Mouse (Mus musculus) frontal cortex, adult 2 months (tissue): ENCODE data around the gene Tubb2b. TPM values are rescaled to one million over a fixed set of nuclear protein-coding genes. Genes with fewer than 3 reads are reported as not detected.
A peak's percentile ranks its signal among the peaks of the same experiment; 100 is the strongest.

Experiments used
- DNase-seq, 2 experiments: peaks; one replicate each; pipeline ENCODE4 v3.0.0; 2022; ENCODE audit warnings: low spot score in 1 of 2; ENCODE audit errors: extremely low spot score in 1 of 2
- polyA plus RNA-seq: library from polyadenylated mRNA; depleted of rRNA; stranded (reverse); fragments of >200 nt; gene quantifications from 2 replicates; pipeline ENCODE4 v1.2.3, GENCODE M21; 2012; rRNA removed

Tubb2b gene
- 387 and 426 TPM in 2 replicates for polyA plus RNA-seq

DNA sequence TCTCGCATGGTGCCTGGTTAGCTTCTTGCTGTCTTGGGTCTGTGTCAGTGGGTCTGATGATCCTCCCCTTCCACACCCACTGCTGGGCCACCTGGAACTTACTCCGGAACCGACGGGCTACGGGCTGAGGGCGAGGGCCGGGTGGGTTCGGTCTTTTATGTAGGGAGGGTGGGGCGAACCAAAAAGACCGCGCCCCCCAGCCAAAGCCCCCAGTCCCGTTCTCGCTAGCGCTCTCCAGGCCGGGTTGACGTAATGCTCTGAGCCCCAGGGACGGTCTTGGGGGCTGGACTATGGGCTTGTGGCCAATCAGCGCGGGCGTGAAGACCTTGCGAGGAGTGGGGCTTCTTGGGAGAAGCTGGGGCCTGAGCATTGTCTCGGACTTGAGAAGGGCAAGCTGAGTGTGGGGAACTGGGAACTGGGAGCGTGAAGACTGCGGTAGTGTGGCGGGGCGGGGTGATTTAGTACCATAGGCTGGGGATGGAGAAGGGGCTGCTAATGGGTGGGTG lies at the start of gene Tubb2b:
Gene Tubb2b, minus strand, starts transcription at position 241 of the 506 bp plus-strand sequence.
- DNase-seq: peak in 1 of 2 experiments; percentile 76

DNA sequence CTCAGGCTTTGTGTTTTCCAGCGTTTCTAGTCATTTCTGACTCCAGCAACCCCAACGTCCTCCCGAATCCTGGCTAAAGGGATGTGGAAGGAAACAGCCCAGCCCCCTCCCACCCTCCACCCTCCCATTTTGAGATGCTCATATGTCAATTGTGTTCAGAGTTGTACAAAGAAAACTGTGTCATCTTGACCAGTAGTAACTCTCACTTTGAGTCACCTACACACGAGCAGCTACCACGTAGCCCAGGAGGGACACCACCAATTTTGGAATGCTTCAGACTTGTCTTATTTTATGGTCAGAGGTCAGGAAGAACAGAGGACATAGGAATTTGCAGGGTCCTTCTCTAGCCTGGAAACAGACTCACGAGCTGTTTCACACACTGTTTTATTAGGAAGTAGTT lies 43.8 kb upstream of the Tubb2b start:
- DNase-seq: no peak

DNA sequence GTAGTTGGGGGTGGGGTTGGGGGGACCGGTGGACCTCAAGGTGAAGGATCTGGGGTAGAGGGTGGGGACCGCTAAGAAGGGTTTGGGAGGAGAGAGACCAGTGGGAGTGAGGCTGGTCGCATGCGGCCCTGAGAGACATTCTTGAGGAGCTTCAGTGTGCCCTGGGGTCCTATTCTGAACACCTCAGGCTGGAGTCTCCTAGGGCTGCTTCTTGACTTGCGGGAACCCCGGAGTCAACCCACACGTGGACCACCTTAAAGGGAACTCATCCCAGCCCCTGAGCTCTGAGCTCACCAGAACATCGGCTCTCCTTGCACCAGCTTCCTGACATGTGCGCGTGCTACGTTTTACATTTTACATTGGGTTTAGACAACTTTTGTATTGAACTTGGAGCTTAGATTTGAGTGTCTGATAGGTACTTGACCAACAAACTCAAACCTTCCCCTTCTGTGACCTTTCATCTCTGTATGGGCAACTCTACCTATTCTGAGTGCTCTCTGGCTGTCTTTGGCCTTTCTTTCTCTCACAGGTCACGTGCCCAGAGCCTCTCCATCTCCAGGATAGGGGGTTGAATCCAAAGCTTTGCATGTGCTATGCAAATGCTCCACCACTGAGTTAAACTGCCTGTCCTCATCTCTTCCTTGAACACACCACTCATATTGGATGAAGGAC lies 33.2 kb upstream of the Tubb2b start:
- DNase-seq: no peak

DNA sequence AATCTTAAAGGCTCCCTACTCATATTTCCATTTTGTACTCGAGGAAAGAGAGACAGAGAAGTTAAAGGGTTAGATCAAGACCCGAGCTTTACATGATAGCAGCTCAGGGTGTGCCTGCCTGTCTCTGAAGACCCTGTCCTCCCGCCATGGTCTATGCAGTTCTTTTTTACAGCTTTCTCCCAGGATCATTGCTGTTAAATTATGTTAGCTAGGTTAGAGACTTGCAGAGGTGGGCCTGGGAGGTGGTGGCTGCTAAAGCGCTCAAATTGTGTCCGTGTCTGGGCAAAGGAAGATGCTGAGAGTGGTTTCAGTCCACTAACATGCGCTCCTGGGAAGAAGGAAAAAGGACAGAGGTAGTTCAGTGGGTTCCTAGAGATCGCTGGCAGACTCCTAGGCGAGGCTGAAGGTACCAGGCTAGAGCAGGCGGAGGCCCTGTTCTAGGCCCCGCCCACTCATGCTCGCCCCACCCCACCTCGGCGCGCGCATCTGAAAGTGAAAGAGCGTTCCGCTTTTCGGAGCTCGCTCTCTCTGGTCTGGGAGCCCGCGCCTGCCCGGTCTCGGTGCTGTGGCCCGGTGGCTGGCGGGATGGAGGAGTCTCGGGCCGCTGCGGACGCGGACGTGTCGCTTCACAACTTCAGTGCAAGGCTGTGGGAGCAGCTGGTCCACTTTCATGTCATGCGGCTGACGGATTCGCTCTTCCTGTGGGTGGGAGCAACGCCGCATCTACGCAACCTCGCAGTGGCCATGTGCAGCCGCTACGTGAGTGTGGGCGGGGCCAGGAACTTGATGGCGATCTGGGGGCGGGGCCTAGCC lies 32.4 kb upstream of the Tubb2b start, which contains the start of gene Psmg4:
Gene Psmg4, plus strand, starts transcription at position 474 of the 813 bp plus-strand sequence.
- DNase-seq: peak; percentile 80 to 93

DNA sequence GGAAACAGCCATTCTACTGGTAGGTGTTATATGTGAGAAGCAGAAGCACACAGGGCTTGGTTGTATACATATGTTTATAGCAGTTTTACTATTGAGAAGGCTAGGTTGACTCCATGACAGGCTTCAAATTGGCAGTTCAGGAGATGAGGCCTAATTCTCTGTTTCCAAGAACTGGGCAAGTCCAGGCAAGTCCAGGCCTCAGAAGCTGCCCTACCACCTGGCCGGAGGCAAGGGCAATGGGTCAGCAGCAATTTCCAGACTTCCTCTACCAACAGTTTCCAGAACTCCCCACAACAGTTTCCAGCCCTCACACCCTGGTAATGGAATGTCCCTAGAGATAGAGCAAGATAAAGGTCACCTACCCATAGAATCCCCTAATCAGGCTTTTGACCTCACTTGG lies 29.7 kb upstream of the Tubb2b start:
- DNase-seq: no peak

DNA sequence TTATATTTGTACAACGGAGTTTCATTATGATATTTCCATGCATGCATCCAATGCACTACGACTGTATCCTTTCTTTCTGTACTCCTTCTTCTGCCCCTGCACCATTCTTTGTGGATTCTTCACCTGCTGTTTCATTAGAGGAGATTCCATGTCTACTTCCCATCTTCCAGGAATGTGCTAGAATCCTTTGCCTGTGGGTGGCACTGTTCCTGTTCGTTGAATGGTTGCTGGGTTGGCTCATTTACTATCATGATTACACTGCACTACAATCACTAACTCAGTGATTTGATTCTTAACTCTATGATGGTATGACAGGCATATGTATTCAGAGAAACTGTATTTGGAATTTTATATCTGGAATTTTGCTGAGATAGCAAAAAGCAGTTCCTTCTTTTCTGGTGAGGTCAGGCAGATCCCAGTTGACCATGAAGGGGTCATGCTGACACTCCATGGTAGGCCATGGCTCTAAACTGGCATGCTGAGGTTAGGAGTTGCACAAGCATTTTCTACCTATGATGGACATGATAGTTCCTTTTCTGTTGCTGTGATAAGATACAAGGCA lies 27.4 kb upstream of the Tubb2b start:
- no peak for DNase-seq

DNA sequence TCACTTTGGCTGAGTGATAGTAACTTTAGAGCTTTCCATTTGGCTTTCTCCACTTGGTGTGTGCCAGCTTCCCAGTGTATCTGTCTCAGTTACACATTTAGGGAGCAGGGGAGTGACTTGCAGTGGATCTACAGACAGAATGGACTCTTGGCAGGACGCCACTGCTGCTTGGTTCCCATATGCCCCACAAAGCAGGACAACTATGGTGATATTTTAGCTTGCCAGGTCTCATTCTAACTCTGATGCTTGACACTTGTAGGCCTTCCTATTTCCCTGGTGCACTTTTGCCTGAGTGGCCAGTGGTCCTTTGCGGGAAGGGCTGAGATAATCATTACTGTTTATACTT lies 26.5 kb upstream of the Tubb2b start:
- no peak for DNase-seq

DNA sequence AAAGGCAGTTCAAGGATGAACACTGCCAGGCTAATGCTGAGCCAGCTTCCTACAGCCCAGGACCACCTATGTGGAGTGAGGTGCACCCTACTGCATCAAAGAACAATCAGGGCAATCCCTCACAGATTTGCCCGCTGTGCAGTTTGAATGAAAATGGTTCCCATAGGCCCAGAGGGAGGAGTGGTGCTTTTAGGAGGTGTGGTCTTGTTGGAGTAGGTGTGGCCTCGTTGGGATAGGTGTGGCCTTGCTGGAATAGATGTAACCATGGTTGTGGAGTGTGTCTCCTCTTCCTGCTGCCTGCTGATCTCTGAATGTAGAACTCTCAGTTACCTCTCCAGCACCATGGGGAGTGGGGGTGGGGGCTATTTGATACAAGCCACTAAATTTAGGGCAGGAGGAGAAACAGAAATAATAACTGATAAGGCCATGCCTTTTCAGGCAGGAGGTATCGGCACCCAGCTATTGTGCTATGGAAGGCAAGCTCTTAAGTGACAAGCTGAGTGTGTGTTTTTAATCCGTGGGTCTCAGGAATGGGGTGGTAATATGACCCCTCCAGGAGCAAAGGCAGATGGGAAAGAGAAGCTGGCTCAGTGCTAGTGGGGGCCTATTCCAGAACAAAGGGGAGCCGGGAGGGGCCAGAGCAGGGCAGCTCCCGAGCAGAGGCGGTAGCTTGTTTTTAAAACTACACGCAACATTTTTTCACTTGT lies 26.0 kb upstream of the Tubb2b start:
- DNase-seq: no peak

DNA sequence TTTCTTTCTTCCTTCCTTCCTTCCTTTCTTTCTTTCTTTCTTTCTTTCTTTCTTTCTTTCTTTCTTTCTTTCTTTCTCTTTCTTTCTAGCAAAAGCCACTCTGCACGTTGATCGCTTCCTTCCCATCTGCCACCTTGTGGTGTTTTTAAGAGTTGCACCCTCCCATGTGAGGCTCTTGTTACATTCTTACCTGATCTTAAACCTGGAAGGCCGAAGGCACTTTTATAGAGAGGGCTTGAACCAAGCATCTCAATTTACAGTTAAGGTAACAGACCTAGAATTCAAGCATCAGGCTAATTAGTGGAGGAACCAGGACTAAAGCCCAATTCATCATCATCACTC lies 24.6 kb upstream of the Tubb2b start:
- peak in 1 of 2 experiments; percentile 86 for DNase-seq

DNA sequence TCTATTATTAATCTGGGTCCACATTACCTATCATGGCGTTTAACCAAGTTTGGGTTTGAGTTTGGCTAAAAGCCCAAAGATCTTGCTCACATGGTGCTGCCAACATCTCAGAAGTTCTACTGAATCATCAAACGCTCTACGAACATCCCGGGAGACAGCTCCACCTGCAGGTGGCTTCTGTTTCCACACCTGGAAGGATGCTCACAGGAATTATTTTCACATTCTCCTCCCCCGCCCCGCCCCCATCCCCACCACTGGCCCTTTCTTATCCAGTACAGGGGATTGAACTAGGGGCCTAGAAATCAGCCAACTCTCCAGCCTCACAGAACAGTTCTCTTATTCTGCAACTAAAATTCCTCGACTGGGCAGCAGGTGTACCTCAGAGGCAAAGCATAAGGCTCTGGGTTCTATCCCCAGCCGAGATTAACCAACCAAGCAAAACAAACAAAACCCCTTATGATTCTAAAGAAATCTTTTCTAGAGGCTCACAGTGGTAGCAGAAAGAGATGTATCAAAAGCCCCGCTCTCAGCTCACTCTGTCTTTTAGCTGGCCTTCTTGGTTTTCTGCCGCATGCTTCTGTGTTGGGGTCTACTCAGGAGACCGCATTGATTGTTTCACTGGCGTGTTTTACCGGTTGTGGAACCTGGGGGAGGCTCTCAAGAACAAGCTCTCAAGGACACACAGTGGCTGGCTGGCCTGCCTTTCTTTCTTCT lies 24.1 kb upstream of the Tubb2b start:
- DNase-seq: peak in 1 of 2 experiments; percentile 90

DNA sequence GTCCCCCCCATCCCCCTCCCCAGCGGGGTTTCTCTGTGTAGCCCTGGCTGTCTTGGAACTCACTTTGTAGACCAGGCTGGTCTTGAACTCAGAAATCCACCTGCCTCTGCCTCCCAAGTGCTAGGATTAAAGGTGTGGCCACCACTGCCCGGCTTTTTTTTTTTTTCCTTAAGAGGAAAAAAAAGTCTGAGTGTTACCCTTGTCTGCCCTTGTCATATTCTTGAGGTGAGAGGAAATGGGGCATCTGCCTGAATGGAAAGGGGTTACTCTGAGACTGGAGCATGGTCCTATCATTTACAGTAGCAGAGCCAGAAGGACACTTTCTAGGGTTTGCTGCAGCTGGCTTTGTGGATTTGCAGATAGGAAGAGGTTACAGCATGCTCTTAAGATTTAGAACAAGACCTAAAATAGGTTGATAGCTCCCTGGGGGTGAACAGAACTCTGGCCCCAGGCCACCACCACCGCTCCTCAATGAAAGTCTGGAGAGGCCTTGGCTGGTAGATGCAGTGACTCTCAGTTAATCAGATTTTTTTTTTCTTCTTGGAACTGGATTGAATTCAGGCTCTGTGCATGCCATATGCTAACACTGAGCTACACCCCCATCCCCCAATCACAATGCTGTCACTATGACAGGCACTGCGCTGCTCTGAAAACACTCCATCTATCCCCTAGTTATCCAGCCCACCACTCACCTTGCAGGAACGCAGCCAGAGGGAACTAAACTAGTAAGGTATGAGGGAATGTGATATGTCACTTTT lies 23.2 kb upstream of the Tubb2b start:
- DNase-seq: no peak

DNA sequence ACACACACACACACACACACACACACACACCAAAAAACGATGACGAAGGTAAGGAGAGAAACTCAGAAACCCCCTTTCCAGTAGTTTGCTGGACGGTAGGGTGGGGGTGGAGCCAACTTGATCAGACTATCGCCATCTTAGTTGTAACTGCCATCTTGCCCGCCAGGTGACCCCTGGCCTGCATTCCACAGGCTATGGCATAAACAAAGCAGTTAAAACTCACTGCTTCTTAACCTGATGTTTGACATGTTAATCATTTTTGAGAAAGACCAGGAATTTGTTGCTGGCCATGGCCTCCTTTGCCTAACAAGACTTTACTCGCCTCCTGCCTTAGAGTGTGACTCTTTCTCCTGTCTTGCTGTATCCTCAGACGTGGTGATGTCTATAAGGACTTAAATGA lies 22.4 kb upstream of the Tubb2b start:
- DNase-seq: no peak

DNA sequence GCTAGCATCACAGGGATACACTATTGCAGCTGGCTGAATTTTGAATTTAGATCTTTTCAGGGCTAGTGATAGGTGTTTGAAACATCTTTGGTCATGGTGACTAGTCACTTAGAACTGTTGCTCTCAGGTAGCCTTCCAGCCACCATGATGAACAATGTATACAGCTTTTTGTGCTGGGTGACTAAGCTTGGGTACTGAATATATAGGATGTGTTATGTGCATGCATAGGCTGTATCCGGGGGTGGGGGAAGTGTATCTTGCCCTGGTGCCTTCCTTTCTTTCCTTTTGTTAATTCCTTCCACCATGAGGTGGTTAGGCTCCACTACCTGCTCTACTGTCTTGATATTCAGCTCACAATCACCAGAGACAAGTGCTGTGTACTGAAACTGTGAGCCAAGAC lies 21.2 kb upstream of the Tubb2b start:
- DNase-seq: no peak

DNA sequence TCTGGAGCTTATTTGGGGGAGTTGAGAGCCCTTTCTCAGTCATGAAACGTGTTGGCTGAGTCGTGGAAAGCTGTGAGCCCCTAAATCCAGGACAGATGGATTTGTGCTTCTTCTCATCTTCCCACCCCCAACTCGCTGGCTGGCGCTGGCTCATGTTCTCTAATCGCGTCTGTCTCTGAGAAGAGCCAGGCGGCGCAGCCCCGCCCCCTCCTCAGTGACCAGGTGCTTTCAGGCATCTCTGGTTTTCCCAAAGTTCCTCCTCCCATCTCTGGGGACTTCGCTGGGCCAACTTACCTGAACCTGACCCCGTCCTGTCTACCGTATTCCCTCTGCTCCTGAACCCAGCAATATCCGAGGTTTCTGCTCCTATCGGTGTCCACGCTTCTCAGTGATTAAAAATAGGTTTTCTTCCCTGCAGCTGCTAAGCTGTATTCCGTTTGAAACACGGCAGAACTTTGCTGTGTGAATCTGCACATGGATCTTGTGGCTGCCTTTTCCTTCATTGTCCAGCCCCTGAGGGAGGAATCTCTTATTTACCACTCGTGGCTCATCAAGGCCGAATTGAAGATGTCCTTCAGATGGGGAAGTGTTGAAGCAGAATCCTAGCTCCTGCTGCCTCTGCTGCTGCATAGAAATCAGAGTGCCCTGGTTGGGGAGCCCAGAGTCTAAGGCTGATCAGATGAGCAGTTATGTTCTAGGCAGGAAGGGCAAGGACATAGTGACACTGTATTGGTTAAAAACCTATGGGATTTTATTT lies 20.2 kb upstream of the Tubb2b start:
- no peak for DNase-seq

DNA sequence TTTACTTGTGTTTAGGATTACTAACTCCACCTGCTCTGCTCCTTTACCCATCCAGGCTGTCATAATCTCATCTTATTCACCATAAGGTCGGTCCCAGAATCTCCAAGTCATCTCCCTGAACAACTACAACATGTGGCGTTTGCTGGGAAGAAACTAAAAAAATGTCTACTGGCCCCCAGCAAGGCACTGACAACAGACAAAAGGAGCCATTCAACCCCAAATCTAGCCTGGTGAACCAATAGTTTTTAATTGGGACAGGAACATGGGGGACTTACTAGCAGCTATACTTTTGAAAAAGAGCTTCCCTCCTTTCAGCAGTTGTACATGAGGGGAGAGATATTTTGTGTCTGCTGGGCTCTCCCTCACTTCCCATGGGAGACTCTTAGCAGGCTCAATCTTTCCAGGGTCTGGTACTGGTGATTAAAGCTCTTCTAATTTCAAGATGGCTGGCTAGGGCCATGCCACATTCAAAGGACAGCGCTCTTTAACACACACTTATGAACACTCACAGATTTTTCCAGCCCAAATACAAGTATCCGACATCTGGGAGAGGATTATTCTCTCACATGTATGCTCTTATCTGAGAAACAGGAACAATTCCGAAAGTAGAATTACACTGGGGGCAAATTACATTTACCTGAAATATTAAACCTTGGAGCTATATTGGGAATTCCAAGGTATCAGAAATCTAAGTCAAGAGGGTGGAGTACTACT lies 19.4 kb upstream of the Tubb2b start:
- DNase-seq: no peak

DNA sequence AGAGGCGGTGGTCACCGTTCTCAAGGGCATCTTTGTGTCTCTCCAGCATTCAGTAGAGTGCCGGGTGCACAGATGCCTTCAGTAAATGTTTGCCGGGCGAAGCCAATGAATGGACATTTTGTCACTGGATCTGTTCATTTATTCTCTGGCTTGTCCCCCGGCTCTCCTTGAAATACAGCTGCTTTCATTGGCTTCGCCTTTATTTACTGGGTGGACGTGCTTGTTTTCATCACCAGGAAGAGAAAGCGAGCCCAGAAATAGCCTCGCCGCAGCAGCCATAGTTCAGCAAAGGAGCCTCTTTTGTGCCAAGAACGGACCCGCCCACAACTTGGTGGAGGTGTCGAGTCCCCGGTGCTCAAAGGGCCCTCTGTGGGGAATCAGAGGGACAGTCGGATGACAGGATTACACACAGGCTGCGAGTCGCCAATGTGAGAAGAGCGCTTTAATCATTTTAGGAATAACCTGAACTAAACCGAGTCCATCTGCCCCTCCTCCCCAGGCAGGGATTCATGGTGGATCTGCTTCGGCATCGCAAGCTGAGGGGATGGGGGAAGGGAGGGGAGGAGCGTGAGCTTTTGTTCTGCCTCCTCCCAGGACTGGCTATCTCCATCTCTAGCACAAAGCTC lies 18.6 kb upstream of the Tubb2b start:
- peak; percentile 71 to 76 for DNase-seq

DNA sequence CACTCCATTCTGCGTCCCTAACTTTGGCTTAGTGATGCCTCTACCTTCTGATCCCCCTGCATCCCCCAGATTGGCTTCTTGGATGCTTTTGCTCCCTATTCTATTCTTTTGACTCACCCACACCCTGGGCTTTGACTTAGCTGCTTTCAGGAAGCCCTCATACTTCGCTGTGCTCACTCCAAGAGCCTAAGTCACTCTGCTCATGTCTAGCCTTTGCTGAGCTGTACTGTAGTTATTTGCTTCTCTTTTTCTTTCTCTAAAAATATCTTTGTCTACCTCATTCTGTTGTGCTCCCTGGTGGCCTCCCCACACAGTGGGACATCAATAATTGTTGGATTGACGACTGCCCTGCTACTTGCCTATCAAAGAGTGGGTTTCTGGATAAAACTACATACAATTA lies 17.9 kb upstream of the Tubb2b start:
- DNase-seq: no peak

DNA sequence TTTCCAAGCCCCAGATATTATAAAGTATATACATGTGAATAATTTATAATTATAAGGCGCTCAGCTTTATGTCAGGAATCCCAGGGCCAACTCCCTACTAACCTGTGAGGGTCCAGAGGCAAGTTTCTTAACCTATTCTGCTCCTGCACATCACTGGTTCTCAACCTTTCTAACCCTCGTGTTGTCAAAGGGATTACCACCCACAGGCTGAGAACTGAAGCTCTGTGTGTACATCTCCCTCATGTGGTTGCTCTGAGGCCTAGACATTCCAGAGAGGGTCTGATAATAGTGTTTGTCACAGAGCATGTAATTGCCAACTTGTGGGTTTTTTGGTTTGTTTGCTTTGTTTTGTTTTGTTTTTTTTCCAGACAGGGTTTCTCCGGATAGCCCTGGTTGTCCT lies 16.6 kb upstream of the Tubb2b start:
- no peak for DNase-seq
